Mouse (Mus musculus): Measurements from ENCODE around the gene Olfr617. TPM values are rescaled to one million over a fixed set of nuclear protein-coding genes. Genes with fewer than 3 reads are reported as not detected.

Olfr617 gene
- not detected for polyA plus RNA-seq (2015; fragmentation: Illumina TruSeq; extraction: RNeasy Lipid Tissue Mini Kit (QIAGEN cat#74804); ENCODE audit: low read depth, low replicate concordance)

DNA sequence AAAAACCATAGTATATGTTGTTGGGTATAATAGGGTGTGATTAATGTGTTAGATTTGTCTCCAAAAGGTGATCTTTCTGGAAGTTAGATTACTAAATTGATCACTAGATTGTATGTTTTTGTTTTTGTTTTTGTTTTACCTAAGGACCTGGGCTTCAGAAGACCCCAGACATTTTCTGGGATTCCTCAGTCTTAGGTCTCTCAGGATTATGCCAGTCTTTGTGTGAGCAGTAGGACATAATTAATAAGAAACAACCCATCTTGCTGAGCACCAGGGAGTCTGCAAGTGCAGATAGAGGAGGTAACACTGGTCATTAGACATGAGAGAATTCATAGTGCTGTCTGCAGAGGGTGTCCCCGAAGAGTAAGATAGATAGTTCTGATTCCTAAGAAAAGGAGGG is at the start of gene Olfr617:
Gene Olfr617, plus strand, starts transcription at position 301 of the 400 bp plus-strand sequence.

DNA sequence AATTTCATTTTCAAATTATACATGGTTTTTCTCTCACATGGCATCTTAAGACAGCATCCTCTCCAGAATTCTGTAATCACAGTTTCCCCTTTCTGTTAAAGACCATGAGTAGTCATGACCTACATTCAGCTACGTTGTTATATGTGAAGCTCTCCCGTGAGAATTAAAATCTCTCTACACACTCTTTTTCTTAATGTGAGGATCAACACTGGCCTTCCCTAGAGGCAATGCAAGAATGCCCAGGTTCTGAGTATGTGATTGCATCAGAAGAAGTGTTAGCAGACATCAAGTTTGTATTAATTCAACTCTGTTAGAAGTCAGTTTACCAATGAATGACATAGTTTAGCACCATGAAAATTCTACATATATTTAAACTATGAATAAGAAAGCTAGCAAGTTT is 30.2 kb upstream of the Olfr617 start, which contains the start of gene Olfr612:
Gene Olfr612, minus strand, starts transcription at position 101 of the 400 bp plus-strand sequence.

GRCm38 (mm10) chr7:103547774-103548173 is 25.1 kb upstream of the Olfr617 start, which contains the start of gene Olfr613:
TSS of gene Olfr613 (plus strand) at chr7:103548074.

GRCm38 (mm10) chr7:103555779-103556178 is 17.1 kb upstream of the Olfr617 start, which contains the start of gene Olfr615:
TSS of gene Olfr615 (plus strand) at chr7:103556079.

GRCm38 (mm10) chr7:103569043-103569442 is 3.8 kb upstream of the Olfr617 start, which contains the start of gene Olfr616:
TSS of gene Olfr616 (minus strand) at chr7:103569143.

DNA sequence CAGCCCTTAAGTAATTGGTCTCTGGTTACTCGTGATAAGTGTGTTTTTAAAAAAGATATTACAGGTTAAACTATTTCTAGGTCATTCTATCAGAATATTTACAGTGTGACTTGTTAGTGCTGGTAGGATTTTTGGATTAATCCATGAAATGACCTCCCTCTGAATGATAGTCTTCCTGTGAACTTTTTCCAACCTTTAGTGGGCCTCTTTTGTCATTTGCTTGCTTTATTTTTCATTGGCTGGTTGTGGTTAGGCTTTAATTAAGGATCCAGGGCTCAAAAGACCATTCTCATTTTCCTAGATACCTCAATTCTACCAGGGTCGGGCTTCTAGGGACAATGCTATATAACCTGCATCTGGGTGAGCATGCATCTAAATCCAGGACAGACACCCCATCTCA is 16.9 kb downstream of the Olfr617 start, which contains the start of gene Olfr618:
Gene Olfr618, plus strand, starts transcription at position 301 of the 400 bp plus-strand sequence.

GRCm38 (mm10) chr7:103600275-103600674 is 27.4 kb downstream of the Olfr617 start, which contains the start of gene Olfr619:
TSS of gene Olfr619 (plus strand) at chr7:103600575.

DNA sequence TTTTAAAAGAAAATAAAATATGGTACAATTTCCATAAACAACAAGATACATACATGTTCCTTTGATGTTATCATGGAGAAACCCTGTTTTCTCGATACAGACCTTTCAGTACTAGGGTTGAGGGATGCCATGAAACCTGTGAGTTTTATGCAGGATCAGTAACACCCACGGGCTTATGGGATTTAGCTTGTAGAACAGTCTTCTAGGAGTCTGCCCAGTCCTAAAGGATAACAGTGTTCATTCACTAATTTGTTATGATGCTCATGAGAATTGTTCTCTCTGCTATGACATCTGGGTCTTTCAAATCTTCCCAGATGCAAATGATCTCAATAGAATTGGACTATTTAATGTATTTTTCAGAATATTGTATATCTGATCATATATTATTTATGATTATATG is 39.6 kb downstream of the Olfr617 start, which contains the start of gene Olfr620:
Gene Olfr620, minus strand, starts transcription at position 101 of the 400 bp plus-strand sequence.

Other genes with a start within 250 kb of the Olfr617 start
- not detected for gene Olfr598, start 249.5 kb upstream of the Olfr617 start, polyA plus RNA-seq (2015; fragmentation: Illumina TruSeq; extraction: RNeasy Lipid Tissue Mini Kit (QIAGEN cat#74804); ENCODE audit: low read depth, low replicate concordance)
- gene Olfr599, start 237.1 kb upstream of the Olfr617 start, polyA plus RNA-seq (2015; fragmentation: Illumina TruSeq; extraction: RNeasy Lipid Tissue Mini Kit (QIAGEN cat#74804); ENCODE audit: low read depth, low replicate concordance) = not detected
- not detected for gene Olfr600, start 223.4 kb upstream of the Olfr617 start, polyA plus RNA-seq (2015; fragmentation: Illumina TruSeq; extraction: RNeasy Lipid Tissue Mini Kit (QIAGEN cat#74804); ENCODE audit: low read depth, low replicate concordance)
- not detected for gene Olfr601, start 210.4 kb upstream of the Olfr617 start, polyA plus RNA-seq (2015; fragmentation: Illumina TruSeq; extraction: RNeasy Lipid Tissue Mini Kit (QIAGEN cat#74804); ENCODE audit: low read depth, low replicate concordance)
- not detected for gene Olfr603, start 186.9 kb upstream of the Olfr617 start, polyA plus RNA-seq (2015; fragmentation: Illumina TruSeq; extraction: RNeasy Lipid Tissue Mini Kit (QIAGEN cat#74804); ENCODE audit: low read depth, low replicate concordance)
- gene Usp17lc, start 158.0 kb upstream of the Olfr617 start, polyA plus RNA-seq (2015; fragmentation: Illumina TruSeq; extraction: RNeasy Lipid Tissue Mini Kit (QIAGEN cat#74804); ENCODE audit: low read depth, low replicate concordance) = not detected
- not detected for gene Olfr605, start 127.6 kb upstream of the Olfr617 start, polyA plus RNA-seq (2015; fragmentation: Illumina TruSeq; extraction: RNeasy Lipid Tissue Mini Kit (QIAGEN cat#74804); ENCODE audit: low read depth, low replicate concordance)
- not detected for gene Olfr606, start 124.0 kb upstream of the Olfr617 start, polyA plus RNA-seq (2015; fragmentation: Illumina TruSeq; extraction: RNeasy Lipid Tissue Mini Kit (QIAGEN cat#74804); ENCODE audit: low read depth, low replicate concordance)
- gene Olfr607, start 108.9 kb upstream of the Olfr617 start, polyA plus RNA-seq (2015; fragmentation: Illumina TruSeq; extraction: RNeasy Lipid Tissue Mini Kit (QIAGEN cat#74804); ENCODE audit: low read depth, low replicate concordance) = not detected
- not detected for gene Olfr608, start 103.2 kb upstream of the Olfr617 start, polyA plus RNA-seq (2015; fragmentation: Illumina TruSeq; extraction: RNeasy Lipid Tissue Mini Kit (QIAGEN cat#74804); ENCODE audit: low read depth, low replicate concordance)
- gene Olfr609, start 75.0 kb upstream of the Olfr617 start, polyA plus RNA-seq (2015; fragmentation: Illumina TruSeq; extraction: RNeasy Lipid Tissue Mini Kit (QIAGEN cat#74804); ENCODE audit: low read depth, low replicate concordance) = not detected
- not detected for gene Olfr610, start 60.9 kb upstream of the Olfr617 start, polyA plus RNA-seq (2015; fragmentation: Illumina TruSeq; extraction: RNeasy Lipid Tissue Mini Kit (QIAGEN cat#74804); ENCODE audit: low read depth, low replicate concordance)
- not detected for gene Olfr611, start 52.2 kb upstream of the Olfr617 start, polyA plus RNA-seq (2015; fragmentation: Illumina TruSeq; extraction: RNeasy Lipid Tissue Mini Kit (QIAGEN cat#74804); ENCODE audit: low read depth, low replicate concordance)
- gene Olfr612, start 30.3 kb upstream of the Olfr617 start, polyA plus RNA-seq (2015; fragmentation: Illumina TruSeq; extraction: RNeasy Lipid Tissue Mini Kit (QIAGEN cat#74804); ENCODE audit: low read depth, low replicate concordance) = not detected
- gene Olfr613, start 25.0 kb upstream of the Olfr617 start, polyA plus RNA-seq (2015; fragmentation: Illumina TruSeq; extraction: RNeasy Lipid Tissue Mini Kit (QIAGEN cat#74804); ENCODE audit: low read depth, low replicate concordance) = not detected
- gene Olfr615, start 17.0 kb upstream of the Olfr617 start, polyA plus RNA-seq (2015; fragmentation: Illumina TruSeq; extraction: RNeasy Lipid Tissue Mini Kit (QIAGEN cat#74804); ENCODE audit: low read depth, low replicate concordance) = not detected
- gene Olfr616, start 3.9 kb upstream of the Olfr617 start, polyA plus RNA-seq (2015; fragmentation: Illumina TruSeq; extraction: RNeasy Lipid Tissue Mini Kit (QIAGEN cat#74804); ENCODE audit: low read depth, low replicate concordance) = not detected
- gene Olfr618, start 17.0 kb downstream of the Olfr617 start, polyA plus RNA-seq (2015; fragmentation: Illumina TruSeq; extraction: RNeasy Lipid Tissue Mini Kit (QIAGEN cat#74804); ENCODE audit: low read depth, low replicate concordance) = not detected
- gene Olfr619, start 27.5 kb downstream of the Olfr617 start, polyA plus RNA-seq (2015; fragmentation: Illumina TruSeq; extraction: RNeasy Lipid Tissue Mini Kit (QIAGEN cat#74804); ENCODE audit: low read depth, low replicate concordance) = not detected
- not detected for gene Olfr620, start 39.5 kb downstream of the Olfr617 start, polyA plus RNA-seq (2015; fragmentation: Illumina TruSeq; extraction: RNeasy Lipid Tissue Mini Kit (QIAGEN cat#74804); ENCODE audit: low read depth, low replicate concordance)
- gene Olfr622, start 69.6 kb downstream of the Olfr617 start, polyA plus RNA-seq (2015; fragmentation: Illumina TruSeq; extraction: RNeasy Lipid Tissue Mini Kit (QIAGEN cat#74804); ENCODE audit: low read depth, low replicate concordance) = not detected
- gene Olfr623, start 90.6 kb downstream of the Olfr617 start, polyA plus RNA-seq (2015; fragmentation: Illumina TruSeq; extraction: RNeasy Lipid Tissue Mini Kit (QIAGEN cat#74804); ENCODE audit: low read depth, low replicate concordance) = not detected
- gene Olfr624, start 98.1 kb downstream of the Olfr617 start, polyA plus RNA-seq (2015; fragmentation: Illumina TruSeq; extraction: RNeasy Lipid Tissue Mini Kit (QIAGEN cat#74804); ENCODE audit: low read depth, low replicate concordance) = not detected
- gene Olfr625-ps1, start 109.7 kb downstream of the Olfr617 start, polyA plus RNA-seq (2015; fragmentation: Illumina TruSeq; extraction: RNeasy Lipid Tissue Mini Kit (QIAGEN cat#74804); ENCODE audit: low read depth, low replicate concordance) = not detected
- not detected for gene Olfr243, start 141.6 kb downstream of the Olfr617 start, polyA plus RNA-seq (2015; fragmentation: Illumina TruSeq; extraction: RNeasy Lipid Tissue Mini Kit (QIAGEN cat#74804); ENCODE audit: low read depth, low replicate concordance)
- gene Olfr628, start 157.3 kb downstream of the Olfr617 start, polyA plus RNA-seq (2015; fragmentation: Illumina TruSeq; extraction: RNeasy Lipid Tissue Mini Kit (QIAGEN cat#74804); ENCODE audit: low read depth, low replicate concordance) = not detected
- not detected for gene Olfr629, start 171.9 kb downstream of the Olfr617 start, polyA plus RNA-seq (2015; fragmentation: Illumina TruSeq; extraction: RNeasy Lipid Tissue Mini Kit (QIAGEN cat#74804); ENCODE audit: low read depth, low replicate concordance)
- gene Olfr630, start 184.3 kb downstream of the Olfr617 start, polyA plus RNA-seq (2015; fragmentation: Illumina TruSeq; extraction: RNeasy Lipid Tissue Mini Kit (QIAGEN cat#74804); ENCODE audit: low read depth, low replicate concordance) = not detected
- not detected for gene Olfr69, start 198.5 kb downstream of the Olfr617 start, polyA plus RNA-seq (2015; fragmentation: Illumina TruSeq; extraction: RNeasy Lipid Tissue Mini Kit (QIAGEN cat#74804); ENCODE audit: low read depth, low replicate concordance)
- not detected for gene Olfr68, start 206.6 kb downstream of the Olfr617 start, polyA plus RNA-seq (2015; fragmentation: Illumina TruSeq; extraction: RNeasy Lipid Tissue Mini Kit (QIAGEN cat#74804); ENCODE audit: low read depth, low replicate concordance)
- not detected for gene Olfr67, start 218.8 kb downstream of the Olfr617 start, polyA plus RNA-seq (2015; fragmentation: Illumina TruSeq; extraction: RNeasy Lipid Tissue Mini Kit (QIAGEN cat#74804); ENCODE audit: low read depth, low replicate concordance)
- gene Hbb-bt, start 240.9 kb downstream of the Olfr617 start, polyA plus RNA-seq (2015; fragmentation: Illumina TruSeq; extraction: RNeasy Lipid Tissue Mini Kit (QIAGEN cat#74804); ENCODE audit: low read depth, low replicate concordance) = 154 TPM